Mouse (Mus musculus) forebrain, embryonic 13.5 days (tissue): Measurements from ENCODE around the gene Gc. TPM values are rescaled to one million over a fixed set of nuclear protein-coding genes. Genes with fewer than 3 reads are reported as not detected.
A peak's percentile ranks its signal among the peaks of the same experiment; 100 is the strongest.

Experiments
- ATAC-seq: fragments of 200-750 bp; cut with Nextera tagmentation; 2 replicates; pipeline ENCODE4 v1.8.0; 2017
- H3K27ac ChIP-seq: fragments of 300-500 bp; sonication (generic); 2 replicates; pipeline ENCODE4 v1.5.1; 2015; ENCODE audit warnings: inconsistent platforms, mild to moderate bottlenecking, moderate library complexity
- H3K27me3 ChIP-seq: fragments of 300-500 bp; sonication (generic); 2 replicates; pipeline ENCODE4 v1.6.1; 2015; ENCODE audit warnings: mild to moderate bottlenecking, inconsistent platforms
- H3K36me3 ChIP-seq: fragments of 300-500 bp; sonication (generic); 2 replicates; pipeline ENCODE4 v1.6.1; 2015; ENCODE audit warnings: mild to moderate bottlenecking, inconsistent platforms; ENCODE audit not compliant: poor library complexity, severe bottlenecking
- H3K4me1 ChIP-seq: fragments of 300-500 bp; sonication (generic); 2 replicates; pipeline ENCODE4 v1.6.1; 2015; ENCODE audit warnings: inconsistent platforms
- H3K4me2 ChIP-seq: fragments of 300-500 bp; sonication (generic); 2 replicates; pipeline ENCODE4 v1.6.1; 2015; ENCODE audit warnings: inconsistent platforms, mild to moderate bottlenecking, moderate library complexity
- H3K4me3 ChIP-seq: fragments of 300-500 bp; sonication (generic); 2 replicates; pipeline ENCODE4 v1.5.1; 2015; ENCODE audit warnings: mild to moderate bottlenecking, inconsistent platforms
- H3K9ac ChIP-seq: fragments of 300-500 bp; sonication (generic); 2 replicates; pipeline ENCODE4 v1.6.1; 2015; ENCODE audit warnings: mild to moderate bottlenecking, inconsistent platforms
- H3K9me3 ChIP-seq: fragments of 300-500 bp; sonication (generic); replicated peaks from 2 replicates; pipeline ENCODE4 v1.6.1; 2016; ENCODE audit warnings: inconsistent platforms
- WGBS: fragments of 180-500 bp; shearing (Covaris S2); methylation state at CpG from one replicate; pipeline ENCODE4 v1.1.7; 2015; 5-methylcytosine and 5-hydroxymethylcytosine counted together
- polyA plus RNA-seq: library from polyadenylated mRNA; unstranded; fragments of >200 nt; fragmentation: Nextera tagmentation; extraction: Ambion mirVana; gene quantifications from 2 replicates; pipeline ENCODE4 v1.2.1, GENCODE M21; 2015

Gene Gc
- polyA plus RNA-seq = 0.15 TPM in 1 of 2 replicates, not detected in the other

GRCm38 (mm10) chr5:89457554-89458062 lies at the start of gene Gc:
TSS of gene Gc (minus strand) at chr5:89457898.
- no peak within 1 kb of the TSS for H3K27ac ChIP-seq
- WGBS = 79% methylated on average over 5 of the region's 5 CpGs
- H3K4me1 ChIP-seq = no peaks in the 10 kb centered on the region
- H3K9me3 ChIP-seq = no peaks in the 10 kb centered on the region
- no peaks in the 10 kb centered on the region for H3K27me3 ChIP-seq
- no peaks in the 10 kb centered on the region for H3K36me3 ChIP-seq
- no peak within 1 kb of the TSS for H3K9ac ChIP-seq
- H3K4me3 ChIP-seq = no peak within 1 kb of the TSS
- no peak within 1 kb of the TSS for H3K4me2 ChIP-seq
- no peak for ATAC-seq

GRCm38 (mm10) chr5:89500182-89500581 lies 42.5 kb upstream of the Gc start:
- Histone ChIP-seq H3K27ac (no peak overlapping the region), H3K36me3 (no peaks in the 10 kb centered on the region), H3K4me1 (no peaks in the 10 kb centered on the region), H3K4me3 (no peak overlapping the region), H3K4me2 (no peak overlapping the region), H3K27me3 (no peaks in the 10 kb centered on the region), H3K9ac (no peak overlapping the region), H3K9me3 (no peaks in the 10 kb centered on the region)
- ATAC-seq = no peak
- 66% methylated on average over 6 of the region's 6 CpGs for WGBS

DNA sequence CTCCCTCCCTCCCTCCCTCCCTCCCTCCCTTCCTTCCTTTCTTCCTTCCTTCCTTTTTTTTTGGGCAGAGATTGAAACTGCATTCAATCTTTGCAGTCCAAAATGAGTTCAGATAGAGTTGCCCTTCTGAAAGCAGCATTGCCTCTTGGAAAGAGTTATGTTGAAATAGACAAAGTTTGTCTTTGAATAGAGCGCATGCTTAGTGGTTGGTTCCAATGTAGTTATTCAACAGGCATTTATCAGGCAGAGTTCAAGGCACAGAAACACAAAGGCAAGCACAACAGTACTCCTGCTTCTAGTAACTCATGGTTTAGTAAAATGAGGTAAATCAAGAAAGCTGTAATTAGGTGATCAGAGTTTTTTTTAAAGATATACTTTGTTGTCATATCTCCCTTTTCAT lies 34.9 kb upstream of the Gc start:
- ATAC-seq = no peak
- Histone ChIP-seq H3K27ac (no peak overlapping the region), H3K36me3 (no peaks in the 10 kb centered on the region), H3K4me3 (no peak overlapping the region), H3K9ac (no peak overlapping the region), H3K4me1 (no peaks in the 10 kb centered on the region), H3K9me3 (no peaks in the 10 kb centered on the region), H3K27me3 (no peaks in the 10 kb centered on the region), H3K4me2 (no peak overlapping the region)
- WGBS = 92% methylated on average over 1 of the region's 1 CpGs

GRCm38 (mm10) chr5:89470483-89470882 lies 12.8 kb upstream of the Gc start:
- H3K36me3 ChIP-seq = no peaks in the 10 kb centered on the region
- no peak for ATAC-seq
- 79% methylated on average over 4 of the region's 4 CpGs for WGBS
- H3K27ac ChIP-seq = no peak overlapping the region
- no peaks in the 10 kb centered on the region for H3K4me1 ChIP-seq
- no peaks in the 10 kb centered on the region for H3K27me3 ChIP-seq
- H3K4me3 ChIP-seq = no peak overlapping the region
- H3K9me3 ChIP-seq = no peaks in the 10 kb centered on the region
- H3K9ac ChIP-seq = no peak overlapping the region
- no peak overlapping the region for H3K4me2 ChIP-seq

DNA sequence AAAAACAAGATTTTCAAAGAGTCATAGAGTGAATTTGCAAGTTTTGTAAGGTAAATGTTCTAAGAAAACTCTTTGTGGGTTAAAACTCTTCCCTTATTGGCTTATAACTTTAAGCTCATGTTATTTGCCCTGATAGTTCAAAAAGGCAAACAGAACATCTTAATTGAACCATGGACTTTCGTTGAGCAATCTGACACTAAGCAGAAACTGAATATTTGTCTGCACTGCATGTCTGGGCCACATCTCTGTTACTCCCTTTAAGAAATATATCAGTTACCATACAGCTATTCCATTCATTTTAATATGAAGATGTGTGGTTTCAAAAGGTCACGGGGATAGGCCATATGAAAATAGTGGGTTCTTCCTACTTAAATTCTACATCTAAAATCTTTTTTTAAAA lies 10.2 kb upstream of the Gc start:
- no peaks in the 10 kb centered on the region for H3K27me3 ChIP-seq
- no peak overlapping the region for H3K4me3 ChIP-seq
- H3K36me3 ChIP-seq = no peaks in the 10 kb centered on the region
- ATAC-seq = no peak
- H3K27ac ChIP-seq = no peak overlapping the region
- no peak overlapping the region for H3K4me2 ChIP-seq
- no peaks in the 10 kb centered on the region for H3K4me1 ChIP-seq
- WGBS = 83% methylated on average over 2 of the region's 2 CpGs
- no peak overlapping the region for H3K9ac ChIP-seq
- H3K9me3 ChIP-seq = no peaks in the 10 kb centered on the region

GRCm38 (mm10) chr5:89467045-89467444 lies 9.3 kb upstream of the Gc start:
- ATAC-seq = no peak
- H3K36me3 ChIP-seq = no peaks in the 10 kb centered on the region
- no peaks in the 10 kb centered on the region for H3K9me3 ChIP-seq
- H3K9ac ChIP-seq = no peak overlapping the region
- H3K4me2 ChIP-seq = no peak overlapping the region
- no peak overlapping the region for H3K4me3 ChIP-seq
- 94% methylated on average over 1 of the region's 1 CpGs for WGBS
- H3K27me3 ChIP-seq = no peaks in the 10 kb centered on the region
- no peaks in the 10 kb centered on the region for H3K4me1 ChIP-seq
- H3K27ac ChIP-seq = no peak overlapping the region

GRCm38 (mm10) chr5:89466275-89466674 lies 8.6 kb upstream of the Gc start:
- Histone ChIP-seq H3K4me1 (no peaks in the 10 kb centered on the region), H3K4me2 (no peak overlapping the region), H3K9ac (no peak overlapping the region), H3K36me3 (no peaks in the 10 kb centered on the region), H3K27ac (no peak overlapping the region), H3K9me3 (no peaks in the 10 kb centered on the region), H3K4me3 (no peak overlapping the region), H3K27me3 (no peaks in the 10 kb centered on the region)
- ATAC-seq = no peak

- no peaks in the 10 kb centered on the region for H3K27me3 ChIP-seq
- H3K4me2 ChIP-seq = no peak overlapping the region
- WGBS = 85% methylated on average over 4 of the region's 4 CpGs
- no peaks in the 10 kb centered on the region for H3K4me1 ChIP-seq
- no peak overlapping the region for H3K27ac ChIP-seq
- no peak for ATAC-seq
- H3K9me3 ChIP-seq = no peaks in the 10 kb centered on the region
- no peak overlapping the region for H3K4me3 ChIP-seq
- no peak overlapping the region for H3K9ac ChIP-seq
- no peaks in the 10 kb centered on the region for H3K36me3 ChIP-seq
Observed at GRCm38 (mm10) chr5:89461817-89462216, 4.1 kb upstream of the Gc start.

DNA sequence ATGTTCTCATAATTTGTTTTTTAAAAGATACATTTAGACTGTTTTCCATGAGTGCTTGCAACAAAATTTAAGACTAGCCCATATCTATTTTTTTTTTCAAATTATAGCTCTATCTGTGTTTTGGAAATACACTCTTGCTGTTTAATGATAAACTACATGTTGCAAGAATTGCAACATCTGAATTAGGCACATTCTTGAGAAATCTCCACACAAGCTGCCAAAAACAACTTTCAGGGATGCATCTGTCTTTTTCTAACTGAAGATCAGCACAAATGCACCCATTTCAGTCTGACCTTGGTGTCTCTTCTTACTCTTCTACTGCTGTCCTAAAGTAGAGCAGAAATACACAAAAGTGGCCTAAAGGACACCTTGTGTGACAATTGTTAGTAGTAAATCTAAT lies 1.9 kb upstream of the Gc start:
- no peak overlapping the region for H3K9ac ChIP-seq
- no peaks in the 10 kb centered on the region for H3K4me1 ChIP-seq
- H3K4me2 ChIP-seq = no peak overlapping the region
- no peak overlapping the region for H3K4me3 ChIP-seq
- H3K9me3 ChIP-seq = no peaks in the 10 kb centered on the region
- ATAC-seq = no peak
- H3K27me3 ChIP-seq = no peaks in the 10 kb centered on the region
- no peaks in the 10 kb centered on the region for H3K36me3 ChIP-seq
- no peak overlapping the region for H3K27ac ChIP-seq

GRCm38 (mm10) chr5:89458987-89459386 lies 1.3 kb upstream of the Gc start:
- no peak for ATAC-seq
- Histone ChIP-seq H3K4me1 (no peaks in the 10 kb centered on the region), H3K9me3 (no peaks in the 10 kb centered on the region), H3K4me3 (no peak overlapping the region), H3K27me3 (no peaks in the 10 kb centered on the region), H3K4me2 (no peak overlapping the region), H3K36me3 (no peaks in the 10 kb centered on the region), H3K9ac (no peak overlapping the region), H3K27ac (no peak overlapping the region)
- WGBS = 91% methylated on average over 2 of the region's 2 CpGs

DNA sequence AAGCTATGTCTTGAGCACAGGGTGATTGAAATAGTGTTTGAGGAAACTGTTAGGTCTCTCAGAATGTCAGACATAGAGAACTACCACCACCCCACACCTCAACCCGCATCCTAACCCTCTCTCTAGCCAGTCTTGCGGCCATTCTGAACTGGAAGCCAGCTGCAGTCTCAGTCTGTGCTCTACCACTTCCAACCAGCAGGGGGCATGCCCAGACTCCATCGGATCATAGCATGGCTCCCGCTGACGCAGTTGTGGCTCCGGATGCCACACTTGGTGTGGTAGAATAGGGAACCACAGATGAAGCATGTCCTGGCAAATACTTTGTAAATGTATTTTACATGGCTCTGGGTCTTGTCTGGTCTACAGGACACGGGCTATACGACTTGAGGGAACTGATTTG lies 2.2 kb downstream of the Gc start:
- Histone ChIP-seq H3K27ac (no peak overlapping the region), H3K9ac (no peak overlapping the region), H3K4me1 (no peaks in the 10 kb centered on the region), H3K9me3 (no peaks in the 10 kb centered on the region), H3K27me3 (no peaks in the 10 kb centered on the region), H3K36me3 (no peaks in the 10 kb centered on the region), H3K4me2 (no peak overlapping the region), H3K4me3 (no peak overlapping the region)
- peak; percentile 55 for ATAC-seq
- 49% methylated on average over 8 of the region's 8 CpGs for WGBS

DNA sequence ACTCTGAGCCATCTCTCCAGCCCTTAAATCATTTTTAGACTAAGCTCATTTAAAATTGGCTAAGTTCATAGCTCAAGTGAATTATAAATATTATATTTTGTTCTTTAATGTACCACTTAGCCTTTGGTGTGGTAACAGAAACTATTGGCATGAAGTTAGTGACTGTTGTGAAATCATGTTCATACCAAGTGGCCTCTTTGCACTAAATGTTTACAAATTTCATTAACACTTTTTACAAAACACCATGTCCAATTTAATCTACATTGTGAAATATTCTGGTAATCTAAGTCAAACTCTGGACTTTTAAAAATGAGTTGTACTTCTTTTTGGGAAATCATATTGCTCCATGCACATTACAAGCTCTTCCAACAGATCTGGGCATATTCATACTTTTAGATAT lies 6.9 kb downstream of the Gc start:
- no peak overlapping the region for H3K27ac ChIP-seq
- no peaks in the 10 kb centered on the region for H3K27me3 ChIP-seq

DNA sequence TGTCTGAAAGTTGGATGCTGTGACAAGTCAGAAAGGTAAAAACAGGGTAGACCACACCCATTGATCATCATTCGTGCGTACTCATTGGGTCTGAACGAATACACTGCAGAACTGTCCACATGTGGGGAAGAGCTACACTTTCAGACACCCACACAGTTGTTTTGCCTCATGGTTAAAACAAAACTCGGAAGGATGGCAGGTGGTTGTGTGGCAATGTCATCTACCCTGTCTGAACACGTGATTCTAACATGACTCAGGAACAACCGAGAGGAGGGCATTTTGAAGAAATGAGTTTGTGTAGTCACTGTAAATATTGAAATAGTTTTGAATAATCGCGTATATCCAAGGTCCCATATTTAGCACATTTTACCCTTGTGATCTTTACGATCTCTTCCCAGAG lies 8.4 kb downstream of the Gc start:
- Histone ChIP-seq H3K4me3 (no peak overlapping the region), H3K4me1 (no peaks in the 10 kb centered on the region), H3K9me3 (no peaks in the 10 kb centered on the region), H3K4me2 (no peak overlapping the region), H3K9ac (no peak overlapping the region), H3K27ac (no peak overlapping the region), H3K36me3 (no peaks in the 10 kb centered on the region), H3K27me3 (no peaks in the 10 kb centered on the region)
- WGBS = 93% methylated on average over 9 of the region's 9 CpGs
- ATAC-seq = no peak

More for the DNA sequence above, 6.9 kb downstream of the Gc start:
- Histone ChIP-seq H3K9ac (no peak overlapping the region), H3K4me3 (no peak overlapping the region), H3K4me1 (no peaks in the 10 kb centered on the region), H3K9me3 (no peaks in the 10 kb centered on the region), H3K36me3 (no peaks in the 10 kb centered on the region), H3K4me2 (no peak overlapping the region)
- no peak for ATAC-seq
